Mouse (Mus musculus) left cerebral cortex, adult 2 months (tissue): ENCODE data around the gene Jak3. TPM values are rescaled to one million over a fixed set of nuclear protein-coding genes. Genes with fewer than 3 reads are reported as not detected.
A peak's percentile ranks its signal among the peaks of the same experiment; 100 is the strongest.

Source experiments
- DNase-seq, 2 experiments: peaks; one replicate each; pipeline ENCODE4 v3.0.0; 2021 to 2022; ENCODE audit warnings: low spot score in 2 of 2, mixed read lengths in 1 of 2; ENCODE audit errors: extremely low spot score in 1 of 2
- H3K27ac ChIP-seq: fragments of 200-600 bp; 2 replicates; pipeline ENCODE4 v1.8.1; 2022
- H3K4me3 ChIP-seq: fragments of 200-600 bp; 2 replicates; pipeline ENCODE4 v1.8.1; 2022
- CTCF ChIP-seq: fragments of 200-600 bp; IDR thresholded peaks from 2 replicates; pipeline ENCODE4 v1.8.1; 2022; ENCODE audit warnings: antibody characterized with exemption, mild to moderate bottlenecking, moderate library complexity
- intact Hi-C: fragments of 180-260 bp; cut with DNase I; formaldehyde crosslinking; loops from one replicate; pipeline ENCODE4 v1.15.1; 2025
- total RNA-seq, 2 experiments: library from RNA; stranded (reverse); gene quantifications; 2 replicates each; pipeline ENCODE4 v1.2.3; 2021

The Jak3 gene
- total RNA-seq, 2 experiments from 2014 or later, result 5.5 to 5.8 TPM

DNA sequence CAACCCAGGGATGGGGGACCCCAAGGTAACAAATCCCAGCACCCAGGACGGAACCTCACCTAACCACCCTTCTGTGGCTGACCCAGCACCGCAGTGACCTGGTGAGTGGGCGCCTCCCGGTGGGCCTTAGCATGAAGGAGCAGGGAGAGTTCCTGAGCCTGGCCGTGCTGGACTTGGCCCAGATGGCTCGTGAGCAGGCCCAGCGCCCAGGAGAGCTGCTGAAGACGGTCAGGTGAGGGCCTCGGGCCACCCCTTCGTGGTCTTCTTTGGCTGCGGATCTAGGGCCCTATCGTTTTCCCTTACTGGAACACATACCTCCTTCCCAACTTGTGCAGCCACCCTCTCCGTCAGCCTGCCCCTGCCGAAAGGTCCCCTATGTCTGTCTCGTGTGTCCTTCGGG lies 3.0 kb downstream of the Jak3 start:
- no peak overlapping the region for H3K4me3 ChIP-seq
- H3K27ac ChIP-seq, result no peak overlapping the region
- intact Hi-C loops, result loop anchor here (10.0 kb wide), 1 partner anchor 456 kb away; the partner anchor contains the start of gene Tpm4
- no peak for DNase-seq
- TF ChIP-seq CTCF, result no peak

DNA sequence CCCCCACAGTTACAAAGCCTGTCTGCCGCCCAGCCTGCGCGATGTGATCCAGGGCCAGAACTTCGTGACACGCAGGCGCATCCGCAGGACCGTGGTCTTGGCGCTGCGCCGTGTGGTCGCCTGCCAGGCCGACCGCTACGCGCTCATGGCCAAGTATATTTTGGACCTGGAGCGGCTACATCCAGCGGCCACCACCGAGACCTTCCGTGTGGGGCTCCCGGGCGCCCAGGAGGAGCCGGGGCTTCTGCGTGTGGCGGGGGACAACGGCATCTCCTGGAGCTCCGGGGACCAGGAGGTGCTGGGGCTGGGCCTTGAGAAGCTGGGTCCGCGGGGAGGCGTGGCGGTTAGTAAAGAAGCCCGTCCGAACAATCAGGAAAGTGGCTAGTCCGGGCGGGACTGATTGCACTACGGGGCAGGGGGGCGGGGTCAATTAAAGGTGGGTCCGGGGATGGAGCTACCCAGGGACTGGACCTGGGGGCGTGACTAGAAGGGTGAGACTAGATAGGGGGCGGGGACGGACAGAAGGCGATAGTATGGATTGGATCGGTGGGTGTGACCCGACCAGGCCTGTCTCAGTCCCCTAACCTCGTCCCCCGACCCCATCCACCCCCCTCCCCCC lies 3.6 kb downstream of the Jak3 start:
- DNase-seq, result no peak
- peak overlapping the region; percentile 34; the same call in 1 of the 2 replicates for H3K4me3 ChIP-seq

DNA sequence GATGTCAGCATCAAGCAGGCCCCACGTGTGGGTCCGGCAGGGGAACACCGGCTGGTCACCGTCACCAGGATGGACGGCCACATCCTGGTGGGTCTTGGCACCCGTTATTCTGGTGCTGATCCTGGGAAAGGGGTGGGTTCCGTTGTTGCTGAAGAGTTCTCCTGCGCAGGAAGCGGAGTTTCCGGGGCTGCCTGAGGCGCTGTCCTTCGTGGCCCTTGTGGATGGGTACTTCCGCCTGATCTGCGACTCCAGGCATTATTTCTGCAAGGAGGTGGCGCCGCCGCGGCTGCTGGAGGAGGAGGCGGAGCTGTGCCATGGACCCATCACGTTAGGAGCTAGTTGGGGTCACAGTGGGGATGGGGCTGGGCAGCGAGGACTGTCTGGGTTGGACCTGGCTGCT lies 4.4 kb downstream of the Jak3 start:
- TF ChIP-seq CTCF, result no peak
- intact Hi-C loops, result no loop called here
- H3K27ac ChIP-seq, result no peak overlapping the region
- H3K4me3 ChIP-seq, result no peak overlapping the region
- DNase-seq, result no peak

More for the DNA sequence above, 3.6 kb downstream of the Jak3 start:
- TF ChIP-seq CTCF, result no peak
- intact Hi-C loops, result loop anchor here (10.0 kb wide), 1 partner anchor 455 kb away; the partner anchor contains the start of gene Tpm4
- no peak overlapping the region for H3K27ac ChIP-seq

DNA sequence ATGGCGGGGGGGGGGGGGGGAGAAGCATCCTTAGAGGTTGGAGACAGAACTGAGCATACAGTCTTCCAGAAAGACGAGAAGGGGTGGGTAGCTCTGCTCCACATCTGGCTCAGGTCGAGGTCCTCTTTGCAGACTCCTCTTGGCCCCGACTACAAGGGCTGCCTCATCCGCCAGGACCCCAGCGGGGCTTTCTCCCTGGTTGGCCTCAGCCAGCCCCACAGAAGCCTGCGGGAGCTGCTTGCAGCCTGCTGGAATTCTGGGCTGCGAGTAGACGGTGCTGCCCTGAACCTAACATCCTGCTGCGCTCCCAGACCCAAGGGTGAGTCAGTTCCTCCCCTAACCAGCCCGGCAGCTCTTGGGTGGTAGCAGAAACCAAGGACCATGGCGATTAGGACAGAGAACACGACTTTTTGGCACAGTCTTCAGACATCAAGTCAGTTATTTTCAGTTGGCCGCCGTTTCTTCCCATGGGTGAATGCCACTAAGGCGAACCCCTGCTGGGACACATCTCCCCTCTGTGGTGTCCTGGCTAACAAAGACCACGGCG lies 5.3 kb downstream of the Jak3 start:
- H3K27ac ChIP-seq, result no peak overlapping the region
- no peak overlapping the region for H3K4me3 ChIP-seq
- TF ChIP-seq CTCF, result no peak
- DNase-seq, result no peak
- intact Hi-C loops, result no loop called here

DNA sequence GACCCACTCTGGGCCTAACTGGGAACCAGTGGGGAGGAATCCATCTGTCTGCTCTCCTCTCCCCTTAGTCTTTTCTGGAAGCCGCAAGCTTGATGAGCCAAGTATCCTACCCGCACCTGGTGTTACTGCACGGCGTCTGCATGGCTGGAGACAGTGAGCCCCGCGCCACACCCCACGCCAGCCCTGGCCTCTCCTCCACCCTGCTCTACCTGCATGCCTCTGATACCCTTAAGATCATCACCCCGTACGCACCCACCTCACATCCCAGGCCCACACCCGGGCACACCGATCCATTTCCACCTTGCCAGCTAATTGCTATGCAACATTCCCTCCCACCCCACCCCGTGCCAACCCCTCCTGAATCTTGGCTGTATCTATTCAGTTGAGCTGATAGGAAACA lies 6.7 kb downstream of the Jak3 start:
- no peak for DNase-seq
- H3K4me3 ChIP-seq, result no peak overlapping the region
- intact Hi-C loops, result no loop called here
- H3K27ac ChIP-seq, result no peak overlapping the region
- TF ChIP-seq CTCF, result no peak

DNA sequence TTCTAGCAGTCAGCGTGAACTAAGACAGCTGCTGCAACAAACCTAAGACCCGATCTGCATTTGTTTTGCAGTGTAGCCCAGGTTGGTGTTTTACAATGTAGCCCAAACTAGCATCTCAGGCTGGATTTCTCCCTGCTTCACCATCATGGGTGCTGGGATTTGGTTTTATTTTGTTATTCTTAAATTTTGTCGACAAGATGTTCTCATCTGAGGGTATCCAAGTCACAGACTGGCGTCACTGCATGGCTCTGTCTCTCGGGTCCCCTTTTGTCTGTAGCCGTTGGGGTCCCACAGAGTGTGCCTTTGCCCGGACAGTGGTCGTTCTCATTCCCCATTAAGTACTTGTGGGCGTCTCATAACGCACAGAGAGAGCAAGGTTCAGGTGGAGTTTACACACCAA lies 8.6 kb downstream of the Jak3 start:
- no peak for DNase-seq
- intact Hi-C loops, result no loop called here
- no peak overlapping the region for H3K27ac ChIP-seq
- TF ChIP-seq CTCF, result no peak
- no peak overlapping the region for H3K4me3 ChIP-seq

DNA sequence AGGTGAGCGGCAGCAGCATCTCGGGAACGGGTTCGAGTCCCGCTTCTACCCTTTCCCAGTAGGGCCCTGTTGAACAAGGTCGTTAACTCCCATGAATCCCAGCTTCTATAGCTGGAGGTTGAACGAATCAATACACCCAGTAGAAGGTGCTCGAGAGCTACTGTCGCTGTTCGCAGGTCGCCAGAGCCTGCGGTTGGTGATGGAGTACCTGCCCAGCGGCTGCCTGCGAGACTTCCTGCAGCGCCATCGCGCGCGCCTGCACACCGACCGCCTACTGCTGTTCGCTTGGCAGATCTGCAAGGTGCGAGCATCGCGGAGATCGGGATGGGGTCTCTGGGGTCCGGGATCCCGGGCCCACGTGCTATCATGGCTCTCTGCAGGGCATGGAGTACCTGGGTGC lies 9.5 kb downstream of the Jak3 start:
- TF ChIP-seq CTCF, result no peak; the same call in 1 of the 2 replicates
- no peak overlapping the region for H3K27ac ChIP-seq
- H3K4me3 ChIP-seq, result peak overlapping the region; percentile 17; the same call in 1 of the 2 replicates
- DNase-seq, result no peak
- intact Hi-C loops, result no loop called here

DNA sequence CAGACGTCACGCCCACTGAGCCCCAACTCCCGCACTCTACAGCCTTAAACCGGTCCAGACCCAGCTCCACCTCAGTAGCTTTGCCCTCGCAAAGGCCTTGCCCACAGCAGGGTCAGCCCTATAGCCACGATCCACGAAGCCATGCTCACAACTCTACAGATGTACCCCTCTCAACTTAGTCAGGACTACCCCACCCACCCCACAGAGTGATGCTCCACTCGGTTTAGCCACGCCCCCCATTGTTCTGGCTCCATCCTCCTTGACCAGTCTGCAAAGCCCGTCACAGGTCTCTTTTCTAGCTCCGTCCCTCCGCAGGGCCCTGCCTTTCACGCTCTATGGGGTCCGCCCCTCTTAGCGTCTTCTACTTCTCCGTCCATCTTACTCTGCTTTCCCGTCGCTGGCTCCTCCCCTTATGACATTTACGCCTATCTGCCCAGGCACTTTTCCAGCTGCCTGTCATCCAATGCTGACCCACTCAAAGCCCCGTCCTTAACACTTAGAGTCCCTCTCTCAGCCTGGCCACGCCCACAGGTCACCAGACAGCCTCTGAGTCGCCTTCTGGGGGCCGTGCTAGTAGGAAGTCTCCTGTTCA lies 10.1 kb downstream of the Jak3 start:
- no peak overlapping the region for H3K27ac ChIP-seq
- intact Hi-C loops, result no loop called here
- no peak for DNase-seq
- TF ChIP-seq CTCF, result no peak
- no peak overlapping the region for H3K4me3 ChIP-seq

DNA sequence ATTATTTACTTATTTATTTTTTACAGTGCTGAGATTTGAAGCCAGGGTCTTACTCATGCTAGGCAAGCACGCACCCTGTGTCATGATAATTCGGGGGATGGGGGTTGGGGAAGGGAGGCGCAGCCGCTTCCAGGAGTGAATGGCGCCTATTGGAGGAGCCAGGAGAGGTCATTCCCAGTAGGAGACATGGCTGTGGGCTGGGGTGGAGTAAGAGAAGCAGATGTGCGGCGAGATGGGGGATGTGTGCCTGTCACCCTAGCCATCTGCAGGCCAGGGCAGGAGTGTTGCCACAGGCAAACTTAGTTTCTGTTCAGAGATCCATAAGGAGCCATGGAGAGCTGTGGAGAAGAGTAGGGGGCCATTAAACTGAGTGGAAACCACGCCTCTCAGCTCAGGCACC lies 11.5 kb downstream of the Jak3 start:
- Histone ChIP-seq H3K4me3 (no peak overlapping the region), H3K27ac (no peak overlapping the region)
- intact Hi-C loops, result no loop called here
- TF ChIP-seq CTCF, result no peak
- no peak for DNase-seq

DNA sequence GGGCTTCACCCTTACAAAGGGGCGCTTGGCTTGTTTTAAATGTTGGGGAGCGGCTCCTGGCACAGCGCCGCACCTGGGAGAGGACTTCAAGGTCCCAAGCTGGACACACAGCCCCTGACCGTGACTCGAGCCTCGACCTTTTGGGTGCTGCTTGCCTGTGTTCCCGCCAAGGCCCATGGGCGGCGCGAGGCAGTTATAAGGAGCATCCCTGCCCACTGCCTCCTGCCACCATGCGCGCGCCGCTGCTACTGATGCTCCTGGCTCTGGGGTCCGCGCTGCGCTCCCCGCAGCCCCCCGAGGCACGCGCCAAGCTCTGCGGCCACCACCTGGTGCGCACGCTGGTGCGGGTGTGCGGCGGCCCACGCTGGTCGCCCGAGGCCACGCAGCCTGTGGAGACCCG lies 12.9 kb downstream of the Jak3 start, which contains the start of gene Insl3:
Gene Insl3, plus strand, starts transcription at position 187 of the 400 bp plus-strand sequence.
- no peak within 1 kb of the TSS for H3K27ac ChIP-seq
- intact Hi-C loops, result no loop called here
- DNase-seq, result no peak
- no peak for TF ChIP-seq CTCF
- H3K4me3 ChIP-seq, result no peak within 1 kb of the TSS

DNA sequence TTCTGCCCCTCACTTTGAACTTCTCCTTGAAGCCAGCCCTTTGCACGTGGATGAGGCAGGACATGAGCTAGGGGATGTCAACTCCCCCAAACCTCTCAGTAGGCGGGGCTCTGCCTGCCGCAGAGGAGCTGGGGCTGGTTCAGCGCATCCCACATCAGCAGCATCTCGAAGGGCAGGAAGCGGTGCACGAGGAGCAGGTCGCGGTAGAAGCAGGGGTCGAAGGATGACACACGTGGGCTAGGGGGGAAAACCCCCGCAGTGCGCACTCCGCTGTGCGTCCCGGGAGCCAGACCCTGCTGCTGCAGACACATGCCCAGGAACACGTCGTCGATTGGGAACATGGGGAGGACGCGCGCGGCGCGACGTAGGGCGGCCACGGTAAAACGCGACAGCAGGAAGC lies 16.4 kb downstream of the Jak3 start:
- no peak overlapping the region for H3K27ac ChIP-seq
- DNase-seq, result no peak
- intact Hi-C loops, result no loop called here
- no peak overlapping the region for H3K4me3 ChIP-seq
- no peak for TF ChIP-seq CTCF

DNA sequence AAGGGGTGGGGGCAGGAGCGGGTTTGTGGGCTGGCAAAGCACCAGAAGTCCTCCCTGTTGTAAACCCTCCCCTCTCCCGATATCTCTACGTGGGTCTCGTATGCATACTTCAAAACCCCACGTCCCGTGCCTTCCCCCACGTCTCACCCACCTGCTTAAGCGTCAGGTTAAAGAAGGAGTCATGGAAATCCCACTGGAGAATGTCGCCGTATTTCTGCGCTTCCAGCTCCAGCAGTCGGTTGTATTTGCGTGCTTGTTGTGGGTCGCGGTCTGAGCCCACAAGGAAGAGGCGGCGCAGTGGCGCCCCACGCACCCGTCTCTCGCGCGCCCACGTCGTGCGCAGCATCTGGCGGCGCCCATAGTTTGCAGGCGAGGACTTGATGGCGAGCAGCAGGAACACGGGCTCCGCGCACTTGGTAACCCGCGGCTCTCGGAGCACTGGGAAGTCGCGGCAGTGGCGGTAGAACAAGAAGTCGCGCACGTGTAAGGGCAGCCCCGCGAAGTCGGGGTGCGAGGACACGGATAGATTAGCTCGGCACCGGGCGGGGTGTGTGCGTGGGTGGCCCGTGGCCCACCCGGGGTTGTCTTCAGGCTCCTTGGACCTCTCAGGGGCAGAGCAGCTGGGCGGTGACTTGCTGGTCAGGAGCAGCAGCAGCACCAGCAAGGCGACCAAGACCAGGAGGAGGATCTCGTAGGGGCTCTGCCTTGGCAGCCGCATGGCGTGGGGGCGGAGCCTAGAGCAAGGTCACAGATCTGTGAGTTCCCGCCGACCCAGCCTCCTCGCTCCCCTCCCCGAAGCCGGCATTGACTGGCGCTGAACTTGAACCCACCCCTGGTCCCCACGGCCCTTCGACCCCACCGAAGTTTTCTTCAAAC lies 17.3 kb downstream of the Jak3 start:
- TF ChIP-seq CTCF, result no peak
- H3K4me3 ChIP-seq, result 0 out of 2 replicates have a peak overlapping the region, but pooled peaks have one; percentile 7
- intact Hi-C loops, result no loop called here
- DNase-seq, result no peak
- H3K27ac ChIP-seq, result no peak overlapping the region
